Mouse (Mus musculus) CH12.LX (cell line): ENCODE measurements around the gene Blvra. TPM values are rescaled to one million over a fixed set of nuclear protein-coding genes. Genes with fewer than 3 reads are reported as not detected.
"Not testable (repeated sequence)": the region's sequence is repeated elsewhere in the genome, so short reads cannot be mapped to it uniquely, and the experiment has no call there.

Experiments
- DNase-seq: peaks from one replicate; pipeline ENCODE4 v3.0.0-alpha.2; 2013; ENCODE audit errors: extremely low read depth
- H3K27ac ChIP-seq: 2 replicates; pipeline ENCODE4 v1.5.1; 2012; ENCODE audit warnings: low read depth, mild to moderate bottlenecking, control low read depth, moderate library complexity; ENCODE audit not compliant: insufficient read depth
- H3K27me3 ChIP-seq: replicated peaks from 2 replicates; pipeline ENCODE3; 2012; ENCODE audit warnings: inconsistent platforms
- H3K36me3 ChIP-seq, 2 experiments: replicated peaks in 1 of 2; 2 replicates each; pipeline versions ENCODE3 to v1.6.1; 2012; ENCODE audit warnings: inconsistent platforms in 1 of 2, low read length in 1 of 2, mild to moderate bottlenecking in 1 of 2, mixed read lengths in 1 of 2, moderate library complexity in 1 of 2; ENCODE audit not compliant: control insufficient read depth in 1 of 2, insufficient read depth in 1 of 2
- H3K4me1 ChIP-seq, 2 experiments: 2 replicates each; pipeline ENCODE4 v1.6.1; 2012; ENCODE audit warnings: inconsistent platforms in 1 of 2, moderate library complexity in 1 of 2; ENCODE audit not compliant: insufficient read depth in 2 of 2, control insufficient read depth in 1 of 2
- H3K4me2 ChIP-seq: 2 replicates; pipeline ENCODE4 v1.6.1; 2012; ENCODE audit warnings: low read depth, mild to moderate bottlenecking, control low read depth; ENCODE audit not compliant: poor library complexity, insufficient read depth, severe bottlenecking
- H3K4me3 ChIP-seq, 3 experiments: fragments of 150-350 bp in 1 of 3; sonication (generic) in 1 of 3; replicated peaks in 1 of 3; 2 replicates each; pipeline versions ENCODE3 to v1.5.1; 2011 to 2012; ENCODE audit warnings: low read depth in 2 of 3, low read length in 2 of 3, mild to moderate bottlenecking in 2 of 3, moderate library complexity in 2 of 3, control low read depth in 1 of 3, improper control_type of control experiment in 1 of 3, inconsistent platforms in 1 of 3, mixed read lengths in 1 of 3; ENCODE audit not compliant: poor library complexity in 1 of 3
- H3K79me2 ChIP-seq: replicated peaks from 2 replicates; pipeline ENCODE4 v1.6.1; 2012; ENCODE audit warnings: mild to moderate bottlenecking, moderate library complexity; ENCODE audit not compliant: control insufficient read depth, poor library complexity, insufficient read depth, severe bottlenecking; ENCODE audit errors: extremely low read depth
- H3K9ac ChIP-seq: 2 replicates; pipeline ENCODE4 v1.6.1; 2012; ENCODE audit warnings: low read depth, mild to moderate bottlenecking, control low read depth, moderate library complexity; ENCODE audit not compliant: insufficient read depth
- H3K9me3 ChIP-seq: replicated peaks from 2 replicates; pipeline ENCODE3; 2012; ENCODE audit warnings: low read length, inconsistent platforms, mixed read lengths
- CHD1 ChIP-seq: IDR thresholded peaks from 2 replicates; pipeline ENCODE4 v1.6.1; 2012; ENCODE audit warnings: low read depth, low read length, improper control_type of control experiment, inconsistent platforms
- E2F4 ChIP-seq: IDR thresholded peaks from 2 replicates; pipeline ENCODE4 v1.6.1; 2011; ENCODE audit warnings: low read depth, low read length, improper control_type of control experiment; ENCODE audit not compliant: insufficient replicate concordance
- ELF1 ChIP-seq: IDR thresholded peaks from 2 replicates; pipeline ENCODE4 v1.6.1; 2014; ENCODE audit warnings: low read depth, mild to moderate bottlenecking, inconsistent platforms, low read length, improper control_type of control experiment
- IRF4 ChIP-seq: IDR thresholded peaks from 2 replicates; pipeline ENCODE4 v1.6.1; 2014; ENCODE audit warnings: low read depth, mild to moderate bottlenecking, inconsistent platforms, low read length, improper control_type of control experiment
- JUND ChIP-seq: conservative IDR thresholded peaks from 2 replicates; pipeline ENCODE4 v1.6.1; 2011; ENCODE audit warnings: low read depth, low read length, improper control_type of control experiment
- MAFK ChIP-seq: IDR thresholded peaks from 2 replicates; pipeline ENCODE4 v1.6.1; 2011; ENCODE audit warnings: low read length, improper control_type of control experiment; ENCODE audit not compliant: insufficient replicate concordance
- MAX ChIP-seq: IDR thresholded peaks from 2 replicates; pipeline ENCODE4 v1.6.1; 2011; ENCODE audit warnings: low read length, improper control_type of control experiment
- MXI1 ChIP-seq: IDR thresholded peaks from 2 replicates; pipeline ENCODE4 v1.6.1; 2011; ENCODE audit warnings: mild to moderate bottlenecking, low read depth, low read length, improper control_type of control experiment
- MYC ChIP-seq: IDR thresholded peaks from 2 replicates; pipeline ENCODE4 v1.6.1; 2011; ENCODE audit warnings: low read depth, mild to moderate bottlenecking, improper control_type of control experiment, low read length
- NRF1 ChIP-seq: IDR thresholded peaks from 2 replicates; pipeline ENCODE4 v1.6.1; 2014; ENCODE audit warnings: low read depth, mild to moderate bottlenecking, inconsistent platforms, low read length, improper control_type of control experiment, moderate library complexity
- RCOR1 ChIP-seq: conservative IDR thresholded peaks from 2 replicates; pipeline ENCODE4 v1.6.1; 2012; ENCODE audit warnings: low read depth, mild to moderate bottlenecking, inconsistent platforms, low read length, improper control_type of control experiment
- SIN3A ChIP-seq: IDR thresholded peaks from 2 replicates; pipeline ENCODE4 v1.6.1; 2012; ENCODE audit warnings: low read length, improper control_type of control experiment, inconsistent platforms
- TBP ChIP-seq: conservative IDR thresholded peaks from 2 replicates; pipeline ENCODE4 v1.6.1; 2011; ENCODE audit warnings: low read depth, low read length, improper control_type of control experiment
- UBTF ChIP-seq: IDR thresholded peaks from 2 replicates; pipeline ENCODE4 v1.6.1; 2012; ENCODE audit warnings: low read depth, mild to moderate bottlenecking, inconsistent platforms, low read length, improper control_type of control experiment, moderate library complexity
- dilution Hi-C: fragments of 300-500 bp; cut with MboI; formaldehyde crosslinking; loops from 2 replicates; pipeline ENCODE4 v1.14.3; 2020; ENCODE audit warnings: low sequenced_read_pairs; ENCODE audit not compliant: extremely low pct_unique_long_range_greater_than_20kb, extremely low pct_ligation_motif_present
- in situ Hi-C: fragments of 300-500 bp; cut with MboI; formaldehyde crosslinking; loops from 3 replicates; pipeline ENCODE4 v1.14.3; 2019; ENCODE audit warnings: low sequenced_read_pairs, low pct_ligation_motif_present, low pct_unique_long_range_greater_than_20kb, mixed read lengths
- polyA plus RNA-seq: library from polyadenylated mRNA; unstranded; fragments of >175 nt; gene quantifications from 2 replicates; pipeline ENCODE4 v1.2.1, GENCODE M21; 2012; ENCODE audit warnings: low read depth; ENCODE audit not compliant: insufficient read length
- total RNA-seq, 2 experiments: library from RNA; depleted of rRNA; stranded (reverse); fragments of 300-350 nt in 1 of 2; fragments of >200 nt in 1 of 2; gene quantifications; 2 replicates each; pipeline ENCODE4 v1.2.3; 2012 to 2014

Blvra gene
- total and polyA plus RNA-seq, 3 experiments: 38.4 to 69.0 (median 44.4) TPM

- peak; percentile 85; the same call in 1 of the 2 replicates for TF ChIP-seq E2F4
- TF ChIP-seq MAX: peak; percentile 39
These were observed 63.4 kb downstream of the Blvra start, which contains the start of gene Ncaph (continued) for GRCm38 (mm10) chr2:127133621-127134461.

GRCm38 (mm10) chr2:127135255-127135654 is 64.8 kb downstream of the Blvra start:
- dilution Hi-C loops, H3K4me2 ChIP-seq, H3K27me3 ChIP-seq, H3K9me3 ChIP-seq, H3K9ac ChIP-seq, H3K27ac ChIP-seq, H3K4me3 ChIP-seq, in situ Hi-C loops, DNase-seq: not testable (repeated sequence)
- Histone ChIP-seq H3K79me2 (peaks cover 33% of the 10 kb centered on the region), H3K4me1 (peaks cover 18 to 62% of the 10 kb centered on the region in 2 experiments), H3K36me3 (peaks cover 7 to 27% of the 10 kb centered on the region in 2 experiments)

GRCm38 (mm10) chr2:127136979-127137378 is 66.5 kb downstream of the Blvra start:
- in situ Hi-C loops: no loop called here
- Histone ChIP-seq H3K27ac (no peak overlapping the region), H3K9me3 (peaks cover 9% of the 10 kb centered on the region), H3K4me2 (peak overlapping the region; percentile 30; the same call in 1 of the 2 replicates), H3K4me1 (peaks cover 16 to 60% of the 10 kb centered on the region in 2 experiments), H3K4me3 (no peak overlapping the region)
- peak; percentile 49 for DNase-seq
- no peak for TF ChIP-seq MAFK
- TF ChIP-seq UBTF: no peak
- TF ChIP-seq E2F4: no peak
- no peak for TF ChIP-seq RCOR1
- TF ChIP-seq MXI1: no peak
- TF ChIP-seq NRF1: no peak
- TF ChIP-seq IRF4: 0 out of 2 replicates have a peak, but pooled peaks have one; percentile 18
- no peak for TF ChIP-seq JUND
- TF ChIP-seq MYC: no peak
- TF ChIP-seq CHD1: no peak
- TF ChIP-seq ELF1: peak; percentile 11; the same call in 1 of the 2 replicates
- no peak for TF ChIP-seq TBP
- TF ChIP-seq MAX: no peak
- no peak for TF ChIP-seq SIN3A
- TF ChIP-seq, all 38 proteins: peak for 2
- Histone ChIP-seq H3K36me3 (peaks cover 19 to 41% of the 10 kb centered on the region in 2 experiments), H3K79me2 (peaks cover 22% of the 10 kb centered on the region), H3K9ac (peak overlapping the region; percentile 20), H3K27me3 (no peaks in the 10 kb centered on the region)
- dilution Hi-C loops: no loop called here
